Mouse (Mus musculus) neutrophil, adult 5-6 weeks (primary cell): ENCODE measurements at regions not wholly inside any gene's neighbourhood (a gene's known extent, or its start where the extent isn't known, plus 50 kb on each side); places are given as distances from the start of the nearest gene placed in this dataset.

Experiments
- ATAC-seq: fragments of 151-379, 151-347 bp; 2 replicates; pipeline ENCODE4 v1.8.0; 2017; ENCODE audit warnings: mild to moderate bottlenecking, moderate TSS enrichment; ENCODE audit not compliant: insufficient number of reproducible peaks, poor library complexity, low FRiP score, severe bottlenecking; ENCODE audit errors: extremely low read depth

GRCm38 (mm10) chr16:78170627-78171605 lies 130.4 kb upstream of the Cxadr start:
- ATAC-seq, result no peak

- ATAC-seq, result no peak
Observed at GRCm38 (mm10) chr16:78156876-78157232, 144.4 kb upstream of the Cxadr start.

- no peak for ATAC-seq
Observed at GRCm38 (mm10) chr16:78156138-78156875, 145.0 kb upstream of the Cxadr start.

- ATAC-seq, result no peak
Observed at GRCm38 (mm10) chr16:78153899-78154605, 147.2 kb upstream of the Cxadr start.

GRCm38 (mm10) chr16:78144146-78144545 lies 157.1 kb upstream of the Cxadr start:
- ATAC-seq, result no peak

GRCm38 (mm10) chr16:78135501-78135900 lies 165.8 kb upstream of the Cxadr start:
- ATAC-seq, result no peak

GRCm38 (mm10) chr16:78134531-78134930 lies 166.8 kb upstream of the Cxadr start:
- no peak for ATAC-seq

GRCm38 (mm10) chr16:78121668-78122067 lies 179.6 kb upstream of the Cxadr start:
- no peak for ATAC-seq

- no peak for ATAC-seq
Observed at GRCm38 (mm10) chr16:78120346-78120899, 180.9 kb upstream of the Cxadr start.

- ATAC-seq, result no peak
Observed at GRCm38 (mm10) chr16:78104246-78104645, 197.0 kb upstream of the Cxadr start.

- no peak for ATAC-seq
Observed at GRCm38 (mm10) chr16:78101415-78102326, 199.6 kb upstream of the Cxadr start.

GRCm38 (mm10) chr16:78099842-78100241 lies 201.4 kb upstream of the Cxadr start:
- ATAC-seq, result no peak

GRCm38 (mm10) chr16:78099114-78099513 lies 202.2 kb upstream of the Cxadr start:
- no peak for ATAC-seq

- ATAC-seq, result no peak
Observed at GRCm38 (mm10) chr16:78098555-78098954, 202.7 kb upstream of the Cxadr start.

- ATAC-seq, result no peak
Observed at GRCm38 (mm10) chr16:78096571-78096970, 204.7 kb upstream of the Cxadr start.

GRCm38 (mm10) chr16:78090155-78090554 lies 211.1 kb upstream of the Cxadr start:
- no peak for ATAC-seq

GRCm38 (mm10) chr16:78067532-78068118 lies 233.7 kb upstream of the Cxadr start:
- ATAC-seq, result no peak

GRCm38 (mm10) chr16:78060516-78060915 lies 240.8 kb upstream of the Cxadr start:
- no peak for ATAC-seq
